Mouse (Mus musculus): Measurements from ENCODE around the gene Rad54l.
A peak's percentile ranks its signal among the peaks of the same experiment; 100 is the strongest.

Rad54l gene

GRCm38 (mm10) chr4:116141736-116142135, 18.2 kb upstream of the Rad54l start:
- DNase-seq (ENCODE audit: low read depth, low spot score): no peak

GRCm38 (mm10) chr4:116140801-116141574, 17.5 kb upstream of the Rad54l start:
- no peak for DNase-seq (ENCODE audit: low read depth, low spot score)

- DNase-seq (ENCODE audit: low read depth, low spot score): no peak
Observed at GRCm38 (mm10) chr4:116137421-116137996, 14.0 kb upstream of the Rad54l start.

DNA sequence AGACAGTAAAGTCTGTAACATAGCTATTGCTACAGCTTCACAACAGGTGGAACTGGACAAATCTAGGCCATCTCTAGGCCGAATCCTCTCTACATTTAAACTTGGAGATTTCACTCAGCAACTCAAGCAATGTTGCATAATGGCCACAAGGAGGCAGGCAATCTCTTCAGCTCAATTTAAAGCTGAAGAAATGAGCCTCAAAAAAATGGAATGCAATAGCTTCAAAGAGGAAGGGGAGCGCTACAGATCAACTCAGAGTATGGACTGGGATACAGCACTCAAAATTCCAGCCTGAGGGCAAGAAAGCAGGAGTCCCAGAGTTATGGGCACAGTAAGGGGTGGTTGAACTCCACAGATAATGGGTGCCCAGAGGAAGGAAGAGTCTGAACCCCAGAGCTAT, 11.5 kb upstream of the Rad54l start:
- peak; percentile 50 for DNase-seq (ENCODE audit: low read depth, low spot score)

DNA sequence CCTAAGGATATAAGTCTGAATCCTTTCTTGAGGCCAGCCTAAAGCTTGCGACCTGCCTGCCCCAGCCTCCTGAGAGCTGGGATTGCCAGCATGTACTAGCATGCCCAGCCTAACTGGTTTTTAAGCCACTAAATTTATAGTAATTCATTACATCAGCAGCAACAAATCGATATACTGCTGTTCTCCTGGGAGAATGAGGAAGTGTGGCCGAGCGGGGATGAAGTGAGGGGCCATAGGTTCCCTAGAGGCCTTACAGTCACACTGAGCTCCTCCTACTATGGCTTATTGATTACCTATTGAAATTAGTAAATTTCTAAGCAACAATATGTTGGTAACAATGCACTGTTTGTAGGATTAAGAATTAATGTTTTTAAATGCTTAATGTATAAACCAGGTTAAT, 9.6 kb upstream of the Rad54l start:
- no peak for DNase-seq (ENCODE audit: low read depth, low spot score)

GRCm38 (mm10) chr4:116127956-116128355, 4.5 kb upstream of the Rad54l start:
- no peak for DNase-seq (ENCODE audit: low read depth, low spot score)

GRCm38 (mm10) chr4:116125803-116126386, 2.4 kb upstream of the Rad54l start:
- no peak for DNase-seq (ENCODE audit: low read depth, low spot score)

GRCm38 (mm10) chr4:116122762-116123161, 728 bp downstream of the Rad54l start:
- no peak for DNase-seq (ENCODE audit: low read depth, low spot score)

- no peak for DNase-seq (ENCODE audit: low read depth, low spot score)
Observed at GRCm38 (mm10) chr4:116111486-116111885, 12.0 kb downstream of the Rad54l start.

- no peak for DNase-seq (ENCODE audit: low read depth, low spot score)
Observed at GRCm38 (mm10) chr4:116110695-116111094, 12.8 kb downstream of the Rad54l start.

DNA sequence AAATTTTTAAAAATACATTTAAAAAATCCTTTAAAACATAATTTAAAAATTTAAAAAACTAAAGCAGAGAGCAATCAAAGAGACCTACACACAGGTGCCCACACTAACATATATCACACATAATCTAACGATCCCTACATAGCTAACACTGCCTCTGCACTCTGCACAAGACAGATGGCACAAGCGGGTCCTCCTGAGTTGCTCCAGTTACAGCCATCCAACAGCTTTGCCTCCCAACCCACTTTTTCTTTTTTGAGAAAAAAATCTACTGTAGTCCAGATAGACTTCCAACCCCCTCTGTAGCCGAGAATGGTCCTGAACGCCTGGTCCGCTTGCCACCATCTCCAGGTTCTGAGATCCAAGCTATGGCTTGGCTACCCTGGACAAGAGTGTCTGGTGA, 18.2 kb downstream of the Rad54l start:
- DNase-seq (ENCODE audit: low read depth, low spot score): no peak

DNA sequence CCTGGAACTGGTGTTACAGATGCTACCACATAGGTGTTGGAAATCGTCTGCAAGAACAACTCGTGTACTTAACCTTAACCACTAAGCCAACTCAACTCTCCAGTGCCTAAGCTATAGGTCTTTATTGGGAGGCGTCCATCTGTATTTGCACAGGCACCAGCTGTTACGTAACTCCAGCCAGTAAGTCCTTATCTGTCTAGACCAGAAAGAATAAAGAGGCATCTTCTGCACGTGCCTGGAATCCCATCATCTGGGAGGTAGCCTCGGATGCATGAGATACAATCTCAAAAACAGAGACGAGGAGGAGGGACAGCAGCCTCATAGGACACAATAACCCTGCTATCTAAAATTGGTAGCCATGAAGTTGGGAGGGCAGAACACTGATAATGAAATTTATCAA, 22.5 kb downstream of the Rad54l start:
- no peak for DNase-seq (ENCODE audit: low read depth, low spot score)

- no peak for DNase-seq (ENCODE audit: low read depth, low spot score)
Observed at GRCm38 (mm10) chr4:116097211-116097610, 26.3 kb downstream of the Rad54l start.

DNA sequence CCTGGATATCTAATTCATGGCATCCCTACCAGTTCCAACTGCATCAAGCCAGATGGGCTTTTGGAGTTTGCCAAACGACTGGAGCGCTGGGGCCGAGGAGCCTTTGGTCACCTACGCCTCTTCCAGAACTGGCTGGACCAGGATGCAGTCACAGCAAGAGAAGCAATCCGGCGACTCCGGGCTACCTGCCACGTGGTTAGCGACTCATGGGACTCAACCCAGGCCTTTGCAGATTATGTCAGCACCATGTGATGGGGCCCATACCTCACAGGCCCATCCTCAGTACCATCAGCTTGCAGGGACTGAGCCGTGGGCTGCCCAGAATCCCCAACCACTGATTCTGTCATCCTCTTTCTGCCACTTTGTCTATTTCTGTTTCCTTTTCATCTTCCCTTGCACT, 27.2 kb downstream of the Rad54l start:
- DNase-seq (ENCODE audit: low read depth, low spot score): no peak

GRCm38 (mm10) chr4:116088510-116089249, 34.8 kb downstream of the Rad54l start:
- DNase-seq (ENCODE audit: low read depth, low spot score): no peak

- DNase-seq (ENCODE audit: low read depth, low spot score): no peak
Observed at GRCm38 (mm10) chr4:116077240-116078095, 46.0 kb downstream of the Rad54l start.

- DNase-seq (ENCODE audit: low read depth, low spot score): peak; percentile 41
Observed at GRCm38 (mm10) chr4:116076369-116077231, 46.9 kb downstream of the Rad54l start.

DNA sequence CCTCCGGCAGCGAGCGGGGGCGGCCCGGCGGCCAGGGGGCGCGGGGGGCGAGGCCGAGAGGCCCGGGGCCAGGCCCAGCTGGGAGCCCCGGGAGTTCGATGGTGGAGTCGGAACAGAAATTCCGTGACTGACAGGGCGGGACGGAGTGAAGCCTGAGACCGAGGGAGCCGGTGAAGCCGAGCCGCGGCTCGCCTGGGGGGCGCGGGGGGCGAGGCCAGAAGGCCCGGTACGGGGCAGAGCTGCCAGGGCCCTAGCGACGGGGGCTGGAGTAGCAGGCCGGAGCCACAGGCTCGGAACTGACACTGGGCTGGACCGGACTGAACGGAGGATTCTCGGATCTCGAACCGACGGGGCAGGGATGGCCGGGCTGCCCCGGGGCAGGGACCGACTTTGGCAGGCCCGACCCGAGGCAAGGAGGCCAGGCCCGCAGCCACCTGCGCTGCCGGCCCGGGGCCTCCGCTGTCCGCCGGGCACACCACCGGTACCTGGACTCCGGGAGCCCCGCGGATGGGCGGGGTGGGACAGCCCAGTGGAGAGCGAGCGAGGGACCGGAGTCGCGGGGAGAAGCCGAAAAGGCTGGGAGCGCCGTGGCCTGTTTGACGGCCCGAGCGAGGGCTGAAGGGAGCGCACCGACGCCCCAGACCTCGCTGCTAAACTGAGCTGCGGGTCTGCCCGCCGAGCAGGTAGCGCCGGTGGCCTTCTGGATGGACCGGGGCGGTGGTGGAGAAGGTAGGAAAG, 47.7 kb downstream of the Rad54l start:
- peak; percentile 75 for DNase-seq (ENCODE audit: low read depth, low spot score)

- DNase-seq (ENCODE audit: low read depth, low spot score): peak; percentile 97
Observed at GRCm38 (mm10) chr4:116074861-116075620, 48.4 kb downstream of the Rad54l start, which contains the start of the genes Uqcrh and Lrrc41. Uqcrh (minus strand) TSS chr4:116075071. Lrrc41 (plus strand) TSS chr4:116075269.

All from mesoderm, embryonic 11.5 days (tissue).